Mouse (Mus musculus) kidney, postnatal 0 days (tissue): ENCODE data around the gene Xrcc6. TPM values are rescaled to one million over a fixed set of nuclear protein-coding genes. Genes with fewer than 3 reads are reported as not detected.

ENCODE experiments used
- ATAC-seq: fragments of 200-750 bp; cut with Nextera tagmentation; replicated peaks from 2 replicates; pipeline ENCODE4 v1.8.0; 2017; ENCODE audit warnings: low read depth, moderate number of reproducible peaks, moderate TSS enrichment, moderate library complexity; ENCODE audit not compliant: low FRiP score
- DNase-seq: peaks from one replicate; pipeline ENCODE4 v3.0.0-alpha.2; 2016; ENCODE audit warnings: low spot score
- H3K27ac ChIP-seq: fragments of 300-500 bp; sonication (generic); 2 replicates; pipeline ENCODE4 v1.5.1; 2014; ENCODE audit warnings: mild to moderate bottlenecking
- H3K27me3 ChIP-seq: fragments of 300-500 bp; sonication (generic); 2 replicates; pipeline ENCODE4 v1.6.1; 2014; ENCODE audit warnings: low read length, mixed read lengths; ENCODE audit not compliant: insufficient read depth
- H3K36me3 ChIP-seq: fragments of 300-500 bp; sonication (generic); 2 replicates; pipeline ENCODE4 v1.6.1; 2014; ENCODE audit warnings: low read length, mixed read lengths; ENCODE audit not compliant: insufficient read depth
- H3K4me1 ChIP-seq: fragments of 300-500 bp; sonication (generic); replicated peaks from 2 replicates; pipeline ENCODE4 v1.6.1; 2014; ENCODE audit warnings: antibody characterized with exemption, low read length, mixed read lengths; ENCODE audit not compliant: insufficient read depth
- H3K4me2 ChIP-seq: fragments of 300-500 bp; sonication (generic); 2 replicates; pipeline ENCODE4 v1.6.1; 2014; ENCODE audit warnings: mild to moderate bottlenecking, low read length, moderate library complexity, mixed read lengths
- H3K4me3 ChIP-seq: fragments of 300-500 bp; sonication (generic); replicated peaks from 2 replicates; pipeline ENCODE4 v1.5.1; 2014; ENCODE audit warnings: low read depth, low read length
- H3K9ac ChIP-seq: fragments of 300-500 bp; sonication (generic); 2 replicates; pipeline ENCODE4 v1.6.1; 2014; ENCODE audit warnings: low read depth, low read length
- H3K9me3 ChIP-seq: fragments of 300-500 bp; sonication (generic); replicated peaks from 2 replicates; pipeline ENCODE4 v1.6.1; 2016; ENCODE audit warnings: low read length, inconsistent platforms, mixed read lengths
- CTCF ChIP-seq: IDR thresholded peaks from 2 replicates; pipeline ENCODE4 v1.5.1; 2016; ENCODE audit warnings: antibody characterized with exemption, low read depth, mild to moderate bottlenecking, moderate library complexity
- WGBS: fragments of 180-500 bp; shearing (Covaris S2); extraction: QIAGEN DNeasy Blood & Tissue Kit; methylation state at CpG from one replicate; pipeline ENCODE4 v1.1.7; 2014; 5-methylcytosine and 5-hydroxymethylcytosine counted together
- polyA plus RNA-seq: library from polyadenylated mRNA; unstranded; fragments of >200 nt; fragmentation: Nextera tagmentation; extraction: Ambion mirVana; gene quantifications from 2 replicates; pipeline ENCODE4 v1.2.1, GENCODE M21; 2015

Xrcc6 gene
- 45.2 and 53.6 TPM in 2 replicates for polyA plus RNA-seq

DNA sequence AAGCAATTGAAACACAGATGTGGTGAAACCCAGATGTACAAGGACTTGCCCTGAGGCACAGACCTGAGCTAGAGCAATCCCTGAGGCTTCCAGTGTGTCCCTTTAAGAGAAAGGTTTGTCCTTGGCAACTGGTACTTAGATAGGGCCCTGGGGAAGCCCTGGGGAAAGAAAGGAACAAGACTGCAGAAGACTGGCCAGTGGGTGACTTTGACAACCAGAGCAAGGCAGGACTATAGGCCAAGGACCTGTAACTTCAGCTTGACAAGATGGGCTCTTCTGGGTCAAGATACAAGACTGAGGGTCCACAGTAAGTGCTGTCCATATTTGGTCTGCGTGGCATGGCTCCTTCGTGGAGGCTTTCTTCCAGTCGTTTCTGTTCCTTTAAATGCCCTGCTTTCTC lies at the start of gene Xrcc6:
TSS of gene Xrcc6 (plus strand) at position 190 of the 400 bp plus-strand sequence.
- H3K4me2 ChIP-seq: no peak within 1 kb of the TSS
- no peak for ATAC-seq
- no peaks in the 10 kb centered on the region for H3K4me1 ChIP-seq
- H3K9ac ChIP-seq: no peak within 1 kb of the TSS
- WGBS: 82% methylated on average over 3 of the region's 3 CpGs
- no peak within 1 kb of the TSS for H3K27ac ChIP-seq
- H3K27me3 ChIP-seq: no peaks in the 10 kb centered on the region
- H3K9me3 ChIP-seq: no peaks in the 10 kb centered on the region
- no peak for DNase-seq
- H3K36me3 ChIP-seq: no peaks in the 10 kb centered on the region
- TF ChIP-seq CTCF: no peak
- H3K4me3 ChIP-seq: no peak within 1 kb of the TSS

- H3K9ac ChIP-seq: no peak overlapping the region
- peak overlapping the region; percentile 63 for H3K4me2 ChIP-seq
- H3K9me3 ChIP-seq: no peaks in the 10 kb centered on the region
- DNase-seq: peak; percentile 41
- H3K4me3 ChIP-seq: 0 out of 2 replicates have a peak overlapping the region, but pooled peaks have one; percentile 42
- ATAC-seq: 0 out of 2 replicates have a peak, but pooled peaks have one; percentile 2
- peak; percentile 77 for TF ChIP-seq CTCF
- no peaks in the 10 kb centered on the region for H3K36me3 ChIP-seq
- peaks cover 18% of the 10 kb centered on the region for H3K4me1 ChIP-seq
- no peak overlapping the region for H3K27ac ChIP-seq
- H3K27me3 ChIP-seq: no peaks in the 10 kb centered on the region
- WGBS: 40% methylated on average over 2 of the region's 2 CpGs
These were observed 49.4 kb upstream of the Xrcc6 start for GRCm38 (mm10) chr15:81938246-81938645.

DNA sequence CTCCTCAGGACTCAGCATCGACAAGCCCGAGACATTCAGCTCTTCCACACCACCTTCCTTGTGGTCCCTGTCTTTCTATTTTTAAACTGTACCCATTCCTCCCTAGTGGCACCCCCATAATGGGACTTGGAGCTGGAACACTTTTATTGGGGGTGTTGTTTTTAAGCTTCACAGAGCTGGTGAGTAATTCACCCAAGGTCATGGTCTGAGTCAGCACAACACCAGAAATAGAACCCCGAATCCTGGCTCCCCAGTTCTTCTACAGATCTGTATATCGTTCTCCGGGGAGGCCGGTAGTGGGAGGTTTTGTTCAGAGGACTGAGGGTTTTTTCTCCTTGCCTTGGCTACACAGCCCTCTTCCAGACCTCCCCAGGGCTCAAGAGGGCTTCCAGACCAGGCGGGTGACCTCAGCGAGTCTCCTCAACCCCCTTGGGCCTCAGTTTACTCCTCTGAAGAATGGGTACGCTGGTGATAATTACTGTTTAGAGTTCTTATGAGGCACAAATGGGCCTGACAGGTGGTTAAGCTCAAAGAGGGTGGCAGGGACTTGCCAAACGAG lies 48.4 kb upstream of the Xrcc6 start:
- no peaks in the 10 kb centered on the region for H3K27me3 ChIP-seq
- no peaks in the 10 kb centered on the region for H3K36me3 ChIP-seq
- DNase-seq (no peak), ATAC-seq (no peak)
- no peak overlapping the region for H3K4me3 ChIP-seq
- H3K9ac ChIP-seq: no peak overlapping the region
- TF ChIP-seq CTCF: no peak
- H3K9me3 ChIP-seq: no peaks in the 10 kb centered on the region
- H3K4me1 ChIP-seq: peaks cover 16% of the 10 kb centered on the region
- 85% methylated on average over 10 of the region's 10 CpGs for WGBS
- no peak overlapping the region for H3K4me2 ChIP-seq
- no peak overlapping the region for H3K27ac ChIP-seq

DNA sequence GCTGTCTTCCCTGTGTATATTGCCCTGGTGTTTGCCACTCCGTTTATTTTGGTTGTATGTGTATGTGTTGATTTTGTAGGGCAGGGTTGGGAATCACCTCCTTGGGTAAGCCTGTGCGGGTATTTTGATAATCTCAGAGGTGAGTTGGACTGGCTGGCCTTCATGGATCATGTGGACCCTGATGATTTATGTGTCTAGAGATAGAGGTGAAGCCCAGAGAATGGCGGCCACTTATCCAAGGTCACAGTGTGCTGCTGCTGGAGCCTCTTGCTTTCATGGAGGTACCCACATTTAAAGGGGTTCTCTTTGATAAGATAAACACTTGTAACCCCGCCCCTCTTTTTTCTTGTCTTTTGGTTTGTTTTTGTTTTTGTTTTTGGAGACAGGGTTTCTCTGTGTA lies 47.9 kb upstream of the Xrcc6 start:
- 73% methylated on average over 4 of the region's 4 CpGs for WGBS
- Histone ChIP-seq H3K4me2 (no peak overlapping the region), H3K36me3 (no peaks in the 10 kb centered on the region), H3K9me3 (no peaks in the 10 kb centered on the region), H3K4me1 (peaks cover 16% of the 10 kb centered on the region), H3K27ac (no peak overlapping the region), H3K9ac (no peak overlapping the region), H3K4me3 (no peak overlapping the region), H3K27me3 (no peaks in the 10 kb centered on the region)
- DNase-seq (no peak), ATAC-seq (no peak)
- TF ChIP-seq CTCF: no peak

- H3K4me2 ChIP-seq: no peak overlapping the region
- H3K27ac ChIP-seq: no peak overlapping the region
- no peaks in the 10 kb centered on the region for H3K9me3 ChIP-seq
- ATAC-seq (no peak), DNase-seq (no peak)
- peaks cover 16% of the 10 kb centered on the region for H3K4me1 ChIP-seq
- no peak overlapping the region for H3K9ac ChIP-seq
- TF ChIP-seq CTCF: no peak
- H3K36me3 ChIP-seq: no peaks in the 10 kb centered on the region
- no peaks in the 10 kb centered on the region for H3K27me3 ChIP-seq
- H3K4me3 ChIP-seq: no peak overlapping the region
- WGBS: 91% methylated on average over 5 of the region's 5 CpGs
These were observed 47.4 kb upstream of the Xrcc6 start for GRCm38 (mm10) chr15:81940219-81940618.

DNA sequence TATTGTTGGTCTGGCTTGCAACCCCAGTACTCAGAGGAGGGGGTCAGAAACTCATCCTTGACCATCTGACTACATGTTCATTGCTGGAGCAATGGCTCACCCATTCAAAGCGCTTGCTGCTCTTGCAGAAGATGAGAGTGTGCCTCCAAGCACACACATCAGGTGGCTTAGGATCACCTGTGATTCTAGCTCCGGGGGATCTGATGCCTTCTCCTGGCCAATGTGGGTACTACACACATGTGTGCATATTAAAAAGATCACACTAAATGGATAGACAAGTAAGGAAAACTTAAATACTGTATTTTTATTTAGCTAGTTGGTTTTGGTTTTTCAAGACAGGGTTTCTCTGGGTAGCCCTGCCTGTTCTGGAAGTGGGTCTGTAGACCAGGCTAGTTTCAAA lies 46.6 kb upstream of the Xrcc6 start:
- DNase-seq: no peak
- 91% methylated on average over 2 of the region's 2 CpGs for WGBS
- no peaks in the 10 kb centered on the region for H3K9me3 ChIP-seq
- no peak overlapping the region for H3K9ac ChIP-seq
- peaks cover 16% of the 10 kb centered on the region for H3K4me1 ChIP-seq
- H3K4me3 ChIP-seq: no peak overlapping the region
- no peak for ATAC-seq
- no peak overlapping the region for H3K4me2 ChIP-seq
- TF ChIP-seq CTCF: peak; percentile 31; the same call in 1 of the 2 replicates
- no peak overlapping the region for H3K27ac ChIP-seq
- no peaks in the 10 kb centered on the region for H3K36me3 ChIP-seq
- no peaks in the 10 kb centered on the region for H3K27me3 ChIP-seq
